Mouse (Mus musculus) urinary bladder, adult 18-20 months (tissue): ENCODE measurements around the gene Ctnna3.
A peak's percentile ranks its signal among the peaks of the same experiment; 100 is the strongest.
"Not testable (repeated sequence)": the region's sequence is repeated elsewhere in the genome, so short reads cannot be mapped to it uniquely, and the experiment has no call there.

ENCODE experiments used
- DNase-seq, 2 experiments: peaks; one replicate each; pipeline ENCODE4 v3.0.0; 2022; ENCODE audit warnings: low spot score in 2 of 2, mixed read lengths in 2 of 2

The Ctnna3 gene

DNA sequence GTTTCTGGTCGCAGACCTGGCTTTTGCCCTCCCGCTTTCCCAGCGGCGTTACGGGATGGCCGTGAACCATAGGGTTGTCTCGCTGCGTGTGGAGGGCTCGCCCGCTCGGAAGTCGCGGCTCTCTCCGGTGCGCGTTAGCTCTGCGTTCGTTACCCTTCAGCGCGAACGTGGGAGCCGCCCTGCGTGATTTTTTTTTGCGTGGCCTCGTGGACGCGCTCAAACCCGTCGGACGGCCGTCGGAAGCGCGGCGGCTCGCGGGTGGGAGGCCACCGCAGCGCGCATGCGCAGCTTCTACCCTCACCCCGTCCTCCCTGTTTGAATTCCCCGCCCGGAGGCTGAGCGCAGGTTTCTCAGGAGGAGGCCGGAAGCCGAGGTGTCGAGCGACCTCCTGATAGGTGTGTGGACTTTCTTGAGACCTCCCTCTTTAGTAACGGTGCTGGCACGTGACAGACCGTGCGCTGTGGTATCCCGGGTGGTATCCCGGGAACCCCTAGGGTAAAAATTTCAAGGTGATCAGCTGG, at the start of gene Ctnna3:
TSS of gene Ctnna3 (plus strand) at position 314 of the 521 bp plus-strand sequence.
- DNase-seq, result peak in 1 of 2 experiments; percentile 83

DNA sequence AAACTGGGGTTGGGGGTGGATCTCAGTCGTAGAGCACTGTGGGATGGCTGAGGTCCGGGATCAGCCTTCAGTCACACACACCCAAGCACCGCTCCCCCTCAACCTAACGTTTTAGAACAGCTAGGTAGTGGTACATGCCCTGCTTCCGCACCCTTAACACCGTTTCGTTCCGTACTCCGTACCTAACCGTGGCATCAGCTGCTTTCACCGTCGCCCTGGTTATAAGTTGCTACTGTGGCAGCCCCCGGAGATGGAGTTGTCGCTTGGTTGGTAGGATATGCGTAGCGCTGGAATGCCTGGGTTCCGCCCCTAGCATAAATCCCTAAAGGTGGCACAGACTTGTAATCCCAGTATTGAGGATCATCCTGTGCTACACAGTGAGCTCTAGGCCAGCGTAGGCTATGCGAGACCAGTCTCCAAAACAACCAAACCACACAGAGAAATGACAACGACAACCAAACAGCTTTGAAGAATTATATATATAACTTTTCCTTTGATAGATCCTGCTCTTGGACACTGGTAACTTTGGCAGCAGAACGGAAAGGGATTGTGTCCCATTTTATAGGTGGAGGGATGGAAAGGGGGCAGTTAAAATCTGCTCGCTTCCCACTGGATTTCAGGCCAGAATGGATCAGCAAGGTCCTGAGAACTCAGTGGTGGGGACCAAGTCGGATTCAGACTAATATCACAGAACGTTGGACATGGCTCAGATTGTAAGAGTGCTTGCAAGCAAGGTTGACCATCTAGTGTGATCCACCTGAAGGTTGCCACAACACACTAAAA, 48.2 kb upstream of the Ctnna3 start, which contains the start of gene Sirt1:
TSS of gene Sirt1 (minus strand) at position 207 of the 783 bp plus-strand sequence.
- DNase-seq, result peak in 1 of 2 experiments; percentile 7

DNA sequence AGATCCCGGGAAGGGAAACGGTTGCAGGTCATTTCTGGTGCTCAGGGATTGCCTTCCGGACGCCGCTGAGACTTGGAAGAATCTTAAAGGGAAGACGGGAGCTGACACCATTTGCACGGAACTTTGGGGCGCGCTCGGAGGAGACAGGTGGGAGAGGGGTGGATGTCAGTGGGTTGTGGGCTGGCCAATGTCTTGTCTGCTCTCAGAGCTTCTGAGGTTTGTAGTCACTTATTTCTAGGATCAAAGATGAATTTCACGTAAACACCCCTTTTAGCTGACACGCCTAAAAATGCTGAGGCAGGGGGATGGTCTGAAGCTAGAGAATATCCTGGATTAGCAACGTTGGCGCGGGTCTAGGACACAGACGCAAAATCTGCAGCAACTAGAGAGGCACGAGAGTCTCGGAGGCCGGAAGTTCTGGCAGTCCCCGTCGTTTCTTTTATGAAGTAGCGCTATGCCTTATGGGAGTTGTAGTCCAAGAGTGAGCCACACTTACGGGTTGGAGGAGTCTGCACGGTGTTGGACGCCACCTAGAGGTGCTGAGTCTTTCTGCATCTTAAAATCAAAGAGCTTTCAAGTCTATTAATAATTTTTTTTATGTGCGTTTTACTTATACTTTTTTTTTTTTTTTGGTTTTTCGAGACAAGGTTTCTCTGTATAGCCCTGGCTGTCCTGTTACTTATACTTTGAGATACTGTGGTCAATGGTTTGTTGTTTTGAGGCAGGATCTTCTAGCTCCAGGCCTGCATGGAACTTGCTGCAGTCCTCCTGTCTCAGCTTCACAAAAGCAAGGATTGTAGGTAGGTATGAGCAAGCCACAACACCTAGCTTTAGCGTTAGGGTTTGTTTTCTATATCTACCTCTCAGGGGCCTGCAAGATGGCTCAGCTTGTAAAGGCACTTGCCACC, 47.3 kb upstream of the Ctnna3 start, which contains the start of gene Dnajc12:
TSS of gene Dnajc12 (plus strand) at position 72 of the 908 bp plus-strand sequence.
- DNase-seq, result peak; percentile 53 to 71

DNA sequence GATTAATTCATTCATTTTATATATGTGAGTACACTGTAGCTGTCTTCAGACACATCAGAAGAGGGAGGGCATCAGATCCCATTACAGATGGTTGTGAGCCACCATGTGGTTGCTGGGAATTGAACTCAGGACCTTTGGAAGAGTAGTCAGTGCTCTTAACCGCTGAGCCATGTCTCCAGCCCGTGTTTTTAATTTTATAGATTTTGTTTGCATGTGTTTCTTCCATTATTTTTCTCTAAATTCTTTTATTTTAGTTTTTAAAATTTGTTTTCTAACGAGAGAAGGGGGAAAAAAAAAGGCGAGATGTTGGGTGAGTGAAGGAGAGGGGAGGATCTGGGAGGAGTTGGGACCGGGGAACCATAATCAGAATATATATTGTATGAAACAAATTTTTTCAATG, 44.0 kb upstream of the Ctnna3 start:
- not testable (repeated sequence) for DNase-seq

DNA sequence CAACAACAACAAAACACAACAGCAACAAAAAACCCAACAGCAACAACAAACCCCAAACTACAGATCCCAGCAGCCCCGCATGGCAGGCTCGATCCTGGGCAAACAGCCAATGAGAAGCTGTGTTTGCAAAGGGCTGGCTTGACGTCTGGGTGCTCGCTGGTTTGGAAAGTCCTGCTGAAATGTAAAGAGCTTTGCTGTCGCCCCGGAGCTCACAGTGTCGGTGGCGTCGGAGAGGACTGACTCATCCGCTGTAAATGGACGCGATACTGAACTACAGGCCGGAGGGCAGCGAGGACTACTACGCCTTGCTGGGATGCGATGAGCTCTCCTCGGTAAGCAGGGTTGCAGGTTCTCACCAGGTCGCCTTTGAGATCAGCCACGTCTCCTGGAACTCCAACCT, 43.5 kb upstream of the Ctnna3 start:
- DNase-seq, result peak; percentile 69 to 75

DNA sequence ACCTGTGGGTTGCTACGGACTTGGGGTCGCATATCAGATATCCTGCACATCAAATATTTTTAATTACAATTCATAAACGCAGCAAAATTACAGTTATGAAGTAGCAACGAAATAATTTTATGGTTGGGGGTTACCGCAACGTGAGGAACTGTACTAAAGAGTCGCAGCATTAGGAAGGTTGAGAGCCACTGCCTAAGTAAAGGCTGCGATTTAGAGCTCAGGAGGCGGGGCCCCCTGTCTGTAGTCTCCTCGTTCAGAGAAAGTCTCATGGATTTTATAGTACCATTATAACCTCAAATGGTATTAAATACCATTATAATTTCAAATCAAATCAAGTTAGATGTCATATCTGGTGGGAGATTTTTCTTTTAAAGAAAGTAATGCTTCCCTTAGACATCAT, 42.9 kb upstream of the Ctnna3 start:
- DNase-seq, result no peak

DNA sequence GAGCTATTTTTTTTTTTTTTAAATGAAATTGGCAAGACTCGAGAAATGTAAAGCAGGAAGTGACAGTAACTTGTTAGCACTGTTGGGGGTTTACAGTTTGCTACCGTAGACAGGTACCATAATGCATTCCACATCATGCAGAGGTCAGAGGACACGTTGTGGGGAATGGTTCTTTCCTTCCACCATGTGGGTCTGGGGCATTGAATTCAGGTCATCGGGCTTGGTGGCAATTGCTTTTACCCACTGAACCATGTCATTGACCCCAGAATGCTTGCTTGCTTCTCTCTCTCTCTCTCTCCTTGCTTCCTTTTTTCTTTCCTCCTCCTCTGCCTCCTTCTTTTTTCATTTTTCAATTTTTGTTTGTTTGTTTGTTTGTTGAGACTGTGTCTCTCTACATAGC, 41.0 kb upstream of the Ctnna3 start:
- no peak for DNase-seq

DNA sequence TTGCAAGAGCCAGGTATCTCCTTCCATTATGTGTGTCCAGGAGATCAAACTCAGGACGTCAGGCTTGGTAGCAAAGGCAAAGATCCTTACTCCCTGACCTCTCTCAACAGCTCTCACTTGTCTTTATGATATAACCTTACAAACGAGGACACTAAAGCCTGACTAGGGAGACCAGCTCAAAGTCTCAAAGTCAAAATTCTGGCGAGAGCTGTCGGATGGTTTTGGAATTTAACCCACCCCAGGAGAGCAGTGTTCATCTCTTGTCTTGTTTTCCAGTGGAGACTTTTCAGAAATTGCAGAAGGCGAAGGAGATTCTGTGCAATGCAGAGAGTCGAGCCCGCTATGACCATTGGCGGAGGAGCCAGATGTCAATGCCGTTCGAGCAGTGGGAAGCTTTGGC, 32.9 kb upstream of the Ctnna3 start:
- DNase-seq, result no peak

DNA sequence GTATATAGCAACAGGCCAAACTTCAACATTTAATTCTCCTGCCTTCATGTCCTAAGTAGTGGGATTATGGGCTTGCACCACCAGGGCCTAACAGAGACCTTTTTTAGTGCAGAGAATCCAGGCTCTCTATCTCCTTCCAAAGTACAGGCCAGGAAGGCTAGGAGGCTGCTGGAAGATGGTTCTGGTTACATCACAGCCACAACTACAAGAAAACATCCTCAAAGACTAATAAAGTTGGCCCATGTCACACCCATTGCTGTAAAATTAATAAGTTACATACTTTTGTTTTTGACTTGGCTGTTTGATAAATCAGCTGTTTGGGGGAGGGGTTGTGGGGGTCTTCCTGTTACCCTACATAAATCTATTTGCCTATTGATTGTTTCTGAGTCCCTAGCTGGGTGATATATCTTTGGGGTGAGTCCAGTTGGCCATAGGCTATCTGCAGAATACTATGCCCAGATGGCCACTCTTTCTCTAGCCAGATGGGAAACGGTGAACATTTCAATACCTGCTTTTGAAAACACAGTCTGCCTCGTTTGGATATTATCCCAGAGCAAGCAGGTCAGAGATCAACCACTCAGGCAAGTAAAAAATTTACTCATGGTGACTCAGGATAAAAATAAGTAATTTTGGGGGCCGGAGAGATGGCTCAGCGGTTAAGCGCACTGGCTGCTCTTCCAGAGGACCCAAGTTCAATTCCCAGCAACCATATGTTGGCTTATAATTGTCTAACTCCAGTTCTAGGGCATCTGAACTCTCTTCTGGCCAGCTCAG, 27.0 kb upstream of the Ctnna3 start:
- DNase-seq, result no peak

DNA sequence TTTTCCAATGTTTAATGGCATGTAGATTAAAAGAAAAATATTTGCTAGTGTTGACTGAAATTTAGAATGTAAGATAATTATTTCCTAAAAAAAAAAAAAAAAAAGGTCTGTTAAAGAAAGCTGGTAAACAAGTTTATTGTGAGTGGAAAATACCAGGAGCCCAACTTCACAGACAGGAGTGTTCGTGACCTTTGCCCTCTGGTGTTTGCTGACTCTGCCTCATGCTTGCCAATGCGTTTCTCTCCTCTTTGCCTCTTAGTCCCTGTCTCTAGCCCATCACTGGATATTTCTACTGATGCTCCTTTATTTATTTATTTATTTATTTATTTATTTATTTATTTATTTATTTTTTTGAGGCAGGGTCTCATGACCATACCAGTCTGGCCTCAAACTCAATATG, 26.3 kb upstream of the Ctnna3 start:
- no peak for DNase-seq

DNA sequence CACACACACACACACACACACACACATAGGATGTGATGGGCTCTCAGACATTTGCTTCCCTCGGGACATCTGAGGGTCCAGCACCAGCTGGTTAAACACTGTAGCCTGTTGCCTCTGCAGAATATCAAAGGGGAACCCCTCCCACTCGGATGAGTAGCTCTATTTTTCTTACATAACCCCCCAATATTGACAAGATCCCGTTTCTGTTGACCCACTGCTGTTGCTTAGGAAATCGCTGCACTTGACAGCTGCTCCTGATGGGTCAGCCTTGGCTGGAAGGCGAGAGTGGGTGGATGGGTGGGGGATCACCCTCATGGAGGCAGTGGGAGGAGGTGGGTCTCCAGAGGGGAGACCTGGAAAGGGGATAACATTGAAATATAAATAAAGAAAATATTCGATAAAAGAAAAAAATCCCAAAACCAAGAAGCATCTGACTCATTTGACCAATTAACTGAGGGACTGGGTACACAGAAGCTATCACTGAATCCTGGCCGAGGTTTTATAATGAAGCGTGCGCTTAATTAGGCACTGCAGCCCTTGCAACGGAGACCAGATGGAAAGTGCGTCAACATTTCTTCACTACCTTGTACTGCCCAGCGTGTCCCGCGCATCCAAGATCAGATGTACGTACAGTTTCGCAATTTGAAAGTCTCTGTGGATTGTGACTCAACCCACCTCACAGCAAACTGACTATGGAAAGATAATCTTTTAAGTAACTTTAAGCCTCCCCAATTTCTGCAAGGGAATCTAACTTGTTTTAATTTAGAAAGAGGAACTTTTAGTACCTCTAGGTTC, 19.5 kb upstream of the Ctnna3 start:
- no peak for DNase-seq

DNA sequence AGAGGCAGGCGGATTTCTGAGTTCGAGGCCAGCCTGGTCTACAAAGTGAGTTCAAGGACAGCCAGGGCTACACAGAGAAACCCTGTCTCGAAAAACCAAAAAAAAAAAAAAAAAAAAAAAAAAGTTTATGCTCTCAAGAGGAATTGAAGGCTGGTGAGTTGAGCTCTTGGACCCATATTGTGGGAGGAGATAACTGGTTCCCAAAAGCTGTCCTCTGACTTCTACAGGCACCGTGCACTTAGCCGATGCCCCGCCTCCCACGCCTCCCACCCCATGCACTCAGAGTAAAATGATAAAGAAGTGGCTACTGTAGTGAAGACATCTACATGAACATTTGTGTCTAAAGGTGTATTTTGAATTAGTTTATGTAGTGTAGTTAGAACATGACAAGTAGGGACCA, 18.2 kb upstream of the Ctnna3 start:
- DNase-seq, result not testable (repeated sequence)

DNA sequence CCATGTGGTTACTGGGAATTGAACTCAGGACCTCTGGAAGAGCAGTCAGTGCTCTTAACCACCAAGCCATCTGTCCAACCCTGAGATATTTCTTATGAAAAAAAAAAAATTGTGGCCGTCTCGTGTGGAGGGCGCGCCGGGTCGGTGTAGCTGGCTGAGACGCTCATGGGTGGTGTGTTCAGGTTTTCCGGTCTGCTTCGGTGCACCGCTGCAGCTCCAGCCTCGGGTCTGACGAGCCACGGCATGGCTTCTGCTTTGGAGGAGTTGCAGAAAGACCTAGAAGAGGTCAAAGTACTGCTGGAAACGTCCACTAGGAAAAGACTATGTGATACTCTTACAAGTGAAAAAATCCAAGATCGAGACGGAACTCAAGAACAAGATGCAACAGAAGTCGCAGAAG, 17.1 kb upstream of the Ctnna3 start:
- no peak for DNase-seq

DNA sequence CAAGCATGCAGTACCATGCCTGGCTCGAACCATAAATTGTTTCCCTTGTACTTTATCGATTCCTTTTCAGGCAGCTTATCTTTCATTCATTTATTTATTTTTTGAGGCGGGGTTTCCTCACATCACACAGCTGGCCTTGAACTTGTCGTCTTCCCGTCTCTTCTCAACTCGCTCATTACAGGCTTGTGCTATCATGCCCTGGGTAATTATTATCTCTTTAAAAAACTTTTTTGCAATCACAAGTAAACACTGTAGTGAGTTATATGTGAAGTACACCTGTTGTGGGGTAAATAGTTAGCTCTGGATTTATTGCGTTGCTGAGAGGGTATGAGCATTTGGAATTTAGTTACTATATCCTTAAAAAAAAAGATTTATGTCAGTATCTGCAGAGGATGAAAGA, 14.6 kb upstream of the Ctnna3 start:
- no peak for DNase-seq

DNA sequence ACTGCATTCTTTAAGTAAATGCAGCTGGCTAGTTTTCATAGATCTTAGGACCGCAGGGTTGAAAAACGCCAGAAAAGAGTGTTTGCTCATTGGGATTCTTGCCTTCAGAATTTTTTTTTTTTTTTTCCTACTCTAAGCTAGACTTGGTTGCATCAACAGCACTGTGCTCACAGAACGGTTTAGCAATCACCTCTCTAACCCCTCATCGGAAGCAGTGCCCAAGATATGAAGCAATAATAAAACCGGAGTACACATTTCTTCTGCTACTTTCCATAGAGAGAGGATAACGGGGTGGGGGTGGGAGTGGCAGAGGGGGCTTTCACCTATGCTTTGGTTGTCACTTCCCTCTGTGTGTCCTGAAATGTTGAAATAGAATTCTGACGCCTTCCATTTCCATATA, 14.0 kb upstream of the Ctnna3 start:
- no peak for DNase-seq

DNA sequence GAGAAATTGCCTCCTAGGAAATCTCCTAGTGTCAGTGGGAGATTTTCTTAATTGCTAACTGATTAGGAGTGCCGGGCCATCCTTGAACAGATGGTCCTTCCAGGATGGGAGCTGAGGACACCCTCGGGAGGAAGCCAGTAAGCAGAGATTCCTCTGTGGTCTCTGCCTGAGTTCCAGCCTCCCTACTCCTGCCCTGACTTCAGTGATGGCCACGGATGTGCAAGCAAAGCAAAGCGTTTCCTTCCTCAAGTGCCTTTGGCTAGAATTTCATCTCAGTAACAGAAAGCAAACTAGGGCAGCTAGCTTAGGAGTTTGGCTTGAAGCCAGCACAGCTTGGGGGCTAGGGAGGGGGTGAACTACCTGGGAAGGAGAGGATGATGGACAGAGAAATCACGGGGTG, 12.8 kb upstream of the Ctnna3 start:
- DNase-seq, result no peak

DNA sequence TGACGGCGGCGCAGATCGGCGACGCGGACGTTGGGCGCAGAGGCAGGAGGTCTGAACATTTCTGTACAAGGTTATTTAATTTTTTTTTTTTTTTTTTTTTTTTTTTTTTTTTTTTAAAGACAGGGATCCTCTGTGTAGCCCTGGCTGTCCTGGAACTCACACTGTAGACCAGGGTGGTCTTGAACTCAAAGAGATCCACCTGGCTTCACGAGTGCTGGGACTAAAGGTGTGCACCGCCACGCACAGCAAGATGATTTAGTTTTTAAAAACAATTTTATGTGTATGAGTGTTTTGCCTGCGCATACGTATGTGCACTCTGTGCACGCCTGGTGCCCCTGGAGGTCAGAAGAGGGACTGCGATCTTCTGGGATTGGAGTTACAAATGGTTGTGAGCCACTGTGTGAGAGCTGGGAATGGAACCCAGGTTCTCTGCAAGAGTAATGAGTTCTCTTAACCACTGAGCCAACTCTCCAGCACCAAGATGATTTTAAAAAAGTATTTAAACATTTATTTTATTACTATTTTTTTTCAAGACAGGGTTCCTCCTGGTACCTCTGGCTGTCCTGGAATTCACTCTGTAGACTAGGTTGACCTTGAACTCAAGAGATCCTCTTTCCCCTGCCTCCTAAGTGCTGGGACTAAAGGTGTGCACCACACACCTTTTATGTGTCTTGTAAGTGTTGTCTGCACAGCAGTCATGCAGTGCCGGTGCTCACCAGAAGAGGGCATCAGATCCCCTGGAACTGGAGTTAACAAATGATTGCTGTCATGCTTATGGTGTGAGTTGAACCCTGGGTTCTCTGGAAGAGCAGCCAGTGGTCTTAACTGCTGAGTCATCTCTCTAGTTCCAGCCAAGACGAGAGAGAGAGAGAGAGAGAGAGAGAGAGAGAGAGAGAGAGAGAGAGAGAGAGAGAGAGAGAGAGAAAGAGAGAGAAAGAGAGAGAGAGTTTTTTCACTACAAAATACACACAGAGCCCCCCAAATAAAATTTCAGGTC, 7.9 kb upstream of the Ctnna3 start, which contains the start of gene Gm7075:
TSS of gene Gm7075 (minus strand) at position 51 of the 997 bp plus-strand sequence.
- peak in 1 of 2 experiments; percentile 15 for DNase-seq

DNA sequence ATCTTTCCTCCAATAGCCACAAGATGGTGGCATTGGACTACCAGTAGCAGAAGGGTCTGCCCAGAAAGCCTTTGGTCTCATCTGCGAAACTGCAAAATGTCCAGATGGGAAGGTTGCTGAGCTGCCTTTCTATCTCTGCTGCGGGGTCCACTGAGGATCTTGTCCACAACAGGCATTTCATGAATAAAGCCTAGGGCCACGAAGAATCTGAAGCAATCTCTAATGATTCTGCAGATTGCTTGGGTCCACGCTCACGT, 7.2 kb upstream of the Ctnna3 start:
- no peak for DNase-seq

DNA sequence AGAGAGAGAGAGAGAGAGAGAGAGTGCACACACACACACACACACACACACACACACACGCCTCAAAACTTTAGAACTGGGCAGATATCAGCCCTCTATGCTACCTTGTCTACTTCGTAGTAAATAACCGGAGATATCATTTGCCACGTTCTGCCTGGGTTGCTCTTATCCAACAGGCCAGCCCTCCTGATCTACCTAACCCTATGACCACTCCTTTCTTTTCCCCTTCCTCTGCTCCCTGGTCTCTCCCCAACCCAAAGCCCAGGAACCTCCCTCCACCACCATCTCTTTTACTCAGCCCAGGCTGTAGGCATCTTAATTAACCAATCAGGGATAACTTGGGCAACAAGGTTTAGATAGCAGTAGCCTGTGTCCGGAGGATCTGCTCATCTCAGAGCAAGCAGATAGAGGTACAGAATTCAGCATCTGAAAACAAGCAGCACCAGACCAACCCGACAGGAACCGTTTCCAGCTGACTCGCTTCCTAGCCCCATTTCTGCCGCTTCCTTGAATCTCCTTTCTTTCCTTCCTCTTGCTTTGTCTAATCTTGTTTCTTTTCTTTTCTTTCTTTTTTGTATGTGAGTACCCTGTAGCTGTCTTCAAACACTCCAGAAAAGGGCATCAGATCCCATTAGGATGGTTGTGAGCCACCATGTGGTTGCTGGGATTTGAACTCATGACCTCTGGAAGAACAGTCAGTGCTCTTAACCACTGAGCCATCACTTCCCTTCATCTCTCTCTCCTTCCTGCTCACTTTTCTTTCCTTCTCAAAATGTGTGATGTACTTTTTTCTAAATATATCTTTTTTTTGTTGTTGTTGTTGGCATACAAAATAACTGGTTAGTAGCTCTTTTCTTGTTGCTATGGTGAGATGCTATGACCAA, 6.1 kb upstream of the Ctnna3 start:
- DNase-seq, result no peak
